Mouse (Mus musculus) inflammation-experienced regulatory T-cells (primary cell): Measurements from ENCODE around the gene Tab2. TPM values are rescaled to one million over a fixed set of nuclear protein-coding genes. Genes with fewer than 3 reads are reported as not detected.

Experiments
- polyA plus RNA-seq, 2 experiments: library from polyadenylated mRNA; unstranded; fragments of 100-300 nt; shearing (Covaris generic); gene quantifications; one replicate each; pipeline ENCODE4 v1.2.1; 2017

Gene Tab2
- polyA plus RNA-seq: 10 to 100 TPM; 12.9 to 15.1 TPM

DNA sequence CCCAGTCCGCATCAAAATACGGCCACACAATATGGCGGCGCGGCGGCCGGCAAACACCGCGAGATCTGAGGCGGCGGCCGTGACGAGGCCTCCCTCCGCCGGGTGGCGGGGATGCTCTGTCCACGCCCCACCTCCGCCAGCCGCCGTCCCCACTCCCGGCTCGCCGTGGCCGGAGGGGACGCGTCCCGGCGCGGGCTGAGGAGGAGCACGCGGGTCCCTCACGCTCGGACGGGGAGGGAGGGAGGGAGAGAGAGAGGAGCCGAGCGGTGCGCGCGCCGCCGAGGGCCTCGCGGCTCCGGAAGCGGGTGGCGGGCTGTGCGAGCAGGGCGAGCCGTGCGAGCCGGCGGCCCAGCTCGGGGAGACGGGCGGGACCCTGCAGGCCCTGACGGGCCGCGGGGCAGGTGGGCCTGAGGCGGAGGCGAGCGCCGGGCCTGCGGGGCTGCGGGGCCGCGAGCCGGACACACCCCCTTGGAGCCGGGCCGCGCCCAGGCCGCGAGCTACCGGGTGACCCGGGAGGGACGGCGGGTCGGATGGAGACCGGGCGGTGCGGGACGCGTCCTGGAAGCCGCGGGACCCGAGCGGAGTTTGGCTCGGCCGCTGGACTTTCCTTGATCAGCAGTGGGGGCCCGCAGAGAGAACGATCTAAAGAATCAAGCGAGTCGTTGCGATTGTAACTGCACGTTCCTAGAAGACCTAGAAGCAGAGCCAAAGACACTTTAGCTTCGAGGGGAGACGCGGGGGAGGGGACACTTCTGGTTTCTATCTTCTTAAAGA lies at the start of gene Tab2:
TSS of gene Tab2 (minus strand) at position 3 of the 774 bp plus-strand sequence.

Other genes starting within 250 kb of the Tab2 start
- gene Katna1, start 230.2 kb downstream of the Tab2 start, polyA plus RNA-seq: 10 to 100 TPM; 69.3 to 79.2 TPM
- gene Ginm1, start 163.4 kb downstream of the Tab2 start, polyA plus RNA-seq: 10 to 100 TPM; 58.3 to 92.9 TPM
- gene Ppil4, start 163.3 kb downstream of the Tab2 start, polyA plus RNA-seq: 10 to 100 TPM; 78.0 to 92.1 TPM
- gene Zc3h12d, start 123.8 kb downstream of the Tab2 start, polyA plus RNA-seq: 10 to 100 TPM; 20.5 to 38.9 TPM